Mouse (Mus musculus): ENCODE measurements around the gene Dnmt1.

DNA sequence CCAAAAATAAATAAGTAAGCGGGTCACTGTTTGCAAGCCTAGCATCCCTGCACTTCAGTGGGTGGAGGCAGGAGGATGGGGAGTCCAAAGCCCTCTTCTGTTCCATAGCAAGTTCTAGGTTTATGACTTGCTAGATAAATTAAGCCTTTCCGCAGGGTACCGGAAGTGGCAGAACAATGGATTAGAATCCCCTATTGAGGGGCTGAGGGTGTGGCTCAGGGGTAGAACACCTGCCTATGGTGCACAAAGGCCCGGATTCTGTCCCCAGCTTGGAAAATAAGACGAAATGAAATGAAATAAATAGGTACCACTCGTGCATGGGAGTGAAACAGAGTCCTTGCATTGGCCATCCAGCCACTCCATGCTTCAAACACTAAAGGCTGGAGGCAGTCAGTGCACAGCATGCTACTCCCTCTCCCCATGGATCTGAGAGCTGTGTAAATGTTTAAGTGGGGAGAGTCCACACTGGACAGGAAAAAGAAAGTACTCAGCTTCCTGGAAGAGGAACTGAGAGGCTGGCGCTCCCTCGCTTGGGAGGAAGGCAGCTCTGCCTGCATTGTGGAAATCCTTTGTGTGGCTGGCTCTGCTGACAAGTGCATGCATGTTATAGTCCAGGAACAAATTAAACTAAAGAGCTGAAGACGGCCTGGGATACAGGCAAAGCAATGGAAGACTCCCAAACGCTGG lies 18.9 kb upstream of the Dnmt1 start:
- TF ChIP-seq CTCF (IDR thresholded peaks at IDR 0.05; ENCODE audit: low read depth, low read length) (no peak), POLR2A (IDR thresholded peaks at IDR 0.05; ENCODE audit: borderline replicate concordance, low read depth, low read length) (no peak)

Measured in bone marrow macrophage, adult 2 months (primary cell).